Mouse (Mus musculus) left cerebral cortex, adult 2 months (tissue): ENCODE results near the gene Cnnm2. TPM values are rescaled to one million over a fixed set of nuclear protein-coding genes. Genes with fewer than 3 reads are reported as not detected.

Experiments
- DNase-seq, 2 experiments: peaks; one replicate each; pipeline ENCODE4 v3.0.0; 2021 to 2022; ENCODE audit warnings: low spot score in 2 of 2, mixed read lengths in 1 of 2; ENCODE audit errors: extremely low spot score in 1 of 2
- H3K27ac ChIP-seq: fragments of 200-600 bp; 2 replicates; pipeline ENCODE4 v1.8.1; 2022
- H3K4me3 ChIP-seq: fragments of 200-600 bp; 2 replicates; pipeline ENCODE4 v1.8.1; 2022
- CTCF ChIP-seq: fragments of 200-600 bp; IDR thresholded peaks from 2 replicates; pipeline ENCODE4 v1.8.1; 2022; ENCODE audit warnings: antibody characterized with exemption, mild to moderate bottlenecking, moderate library complexity
- intact Hi-C: fragments of 180-260 bp; cut with DNase I; formaldehyde crosslinking; loops from one replicate; pipeline ENCODE4 v1.15.1; 2025
- total RNA-seq, 2 experiments: library from RNA; stranded (reverse); gene quantifications; 2 replicates each; pipeline ENCODE4 v1.2.3; 2021

Cnnm2 gene
- total RNA-seq, 2 experiments from 2014 or later: 35.7 to 37.3 TPM

DNA sequence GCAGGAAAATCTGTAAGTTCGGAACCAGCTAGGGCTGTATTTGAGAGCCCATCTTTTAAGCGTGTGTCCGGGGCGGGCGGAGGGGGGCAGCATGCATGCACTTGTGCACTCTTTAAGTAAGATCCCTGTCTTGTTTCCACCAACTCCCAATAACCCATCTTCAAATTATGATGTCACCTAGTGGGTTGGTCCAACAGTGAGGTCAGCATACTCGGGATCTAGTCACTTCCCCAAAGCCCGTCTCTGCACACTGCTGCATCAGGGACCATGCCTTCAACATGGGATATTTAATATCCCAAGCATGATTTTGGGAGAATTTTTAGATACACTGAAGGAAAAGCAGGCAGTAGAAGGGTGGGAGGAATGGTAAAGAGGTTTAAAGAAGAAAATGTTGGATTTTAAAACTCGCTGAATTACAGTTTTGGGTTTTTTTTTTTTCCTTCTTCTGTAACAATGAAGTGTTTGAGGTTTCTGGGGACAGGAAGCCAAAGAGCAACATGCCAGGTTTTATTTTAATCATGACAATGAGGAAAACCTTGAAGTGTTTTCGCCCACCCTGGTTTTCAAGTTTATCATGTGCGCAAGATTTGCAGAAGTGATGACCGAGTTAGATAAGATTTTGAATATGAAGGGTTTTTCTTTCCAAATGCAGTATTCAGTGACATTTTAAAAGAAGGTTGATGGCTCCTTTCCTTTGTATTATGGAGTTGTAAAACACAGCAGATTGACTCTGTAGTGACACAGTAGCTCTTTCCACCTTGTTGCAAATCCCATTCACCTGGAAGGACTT, 76.1 kb downstream of the Cnnm2 start:
- no peak for TF ChIP-seq CTCF
- intact Hi-C loops: no loop called here
- DNase-seq: no peak
- Histone ChIP-seq H3K27ac (no peak overlapping the region), H3K4me3 (no peak overlapping the region)

DNA sequence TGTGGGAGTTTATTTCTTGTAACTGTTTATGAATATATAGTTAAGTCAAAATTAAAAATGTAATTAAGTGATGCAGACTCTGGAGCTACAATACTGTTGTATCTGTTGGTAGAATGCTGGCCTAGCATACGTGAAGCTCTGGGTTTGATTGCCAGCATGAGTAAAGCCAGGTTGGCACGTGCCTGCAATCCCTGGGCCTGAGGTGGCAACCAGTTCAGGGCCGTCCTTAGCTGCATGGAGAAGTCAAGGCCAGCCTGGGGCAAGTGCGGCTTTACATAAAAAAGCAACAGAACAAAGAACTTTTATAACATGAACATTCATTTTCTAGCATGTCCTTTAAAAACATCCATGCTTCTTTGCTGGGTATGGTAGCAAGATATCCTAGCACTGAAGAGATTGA, 79.6 kb downstream of the Cnnm2 start:
- DNase-seq: no peak
- intact Hi-C loops: no loop called here
- H3K4me3 ChIP-seq: no peak overlapping the region
- no peak for TF ChIP-seq CTCF
- H3K27ac ChIP-seq: no peak overlapping the region

DNA sequence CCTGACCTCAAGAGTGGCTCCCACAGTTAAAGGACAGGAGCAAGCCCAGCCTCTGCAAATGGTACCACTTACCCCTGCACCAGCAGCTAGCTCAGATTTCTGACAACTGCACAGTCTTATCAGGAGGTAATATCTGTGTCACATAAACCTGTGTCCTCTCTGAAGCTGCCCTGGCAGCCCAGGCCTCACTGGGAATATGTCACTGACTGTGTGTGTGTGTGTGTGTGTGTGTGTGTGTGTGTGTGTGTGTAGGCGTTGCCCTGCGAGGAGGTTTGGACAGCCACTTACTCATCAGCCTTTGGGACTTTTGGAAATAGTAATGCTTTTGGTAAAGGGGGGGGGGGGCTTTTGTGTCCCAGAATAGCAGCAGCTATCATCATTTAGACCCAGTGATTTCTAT, 81.6 kb downstream of the Cnnm2 start:
- H3K4me3 ChIP-seq: no peak overlapping the region
- H3K27ac ChIP-seq: no peak overlapping the region
- no peak for TF ChIP-seq CTCF
- no peak for DNase-seq
- intact Hi-C loops: no loop called here

DNA sequence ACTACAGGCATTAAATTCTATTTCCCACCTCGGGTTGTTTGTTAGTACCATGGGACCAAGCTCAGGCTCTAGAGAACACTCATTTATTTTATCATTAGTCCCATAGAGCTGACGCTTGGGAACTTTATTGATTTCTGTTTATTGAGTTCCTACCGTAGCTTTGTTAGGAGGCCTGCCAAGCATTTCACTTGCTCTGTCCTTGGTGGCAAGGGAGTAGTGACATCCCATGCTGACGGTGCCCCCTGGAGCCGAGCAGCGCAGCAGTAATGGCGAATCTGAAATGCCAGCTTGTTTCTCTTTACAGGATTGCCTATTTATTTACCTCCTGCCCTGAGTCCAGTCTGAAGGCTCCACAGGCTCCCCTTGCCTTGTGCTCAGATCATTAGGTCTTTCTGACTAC, 84.7 kb downstream of the Cnnm2 start:
- Histone ChIP-seq H3K27ac (no peak overlapping the region), H3K4me3 (no peak overlapping the region)
- TF ChIP-seq CTCF: no peak
- intact Hi-C loops: no loop called here
- DNase-seq: no peak

DNA sequence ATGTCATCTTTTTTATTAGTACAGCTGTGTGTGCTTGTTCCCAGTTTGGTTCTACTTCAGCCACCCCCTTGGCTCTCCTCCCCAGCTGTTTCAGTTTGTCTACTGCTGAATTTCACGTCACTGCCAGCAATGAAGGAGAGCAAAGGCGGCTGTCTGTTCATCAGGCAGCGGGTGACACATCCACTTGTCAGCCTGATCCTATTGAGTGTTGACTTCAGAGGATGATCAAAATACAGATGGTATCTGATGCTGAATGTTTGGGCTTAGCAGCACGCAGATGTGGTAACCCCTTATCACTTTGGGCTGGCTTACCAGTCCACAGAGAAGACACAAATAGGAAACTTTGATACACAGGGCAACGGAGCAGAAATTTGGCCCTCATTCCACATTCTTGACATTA, 85.1 kb downstream of the Cnnm2 start:
- H3K27ac ChIP-seq: no peak overlapping the region
- DNase-seq: no peak
- TF ChIP-seq CTCF: no peak
- intact Hi-C loops: no loop called here
- H3K4me3 ChIP-seq: no peak overlapping the region

DNA sequence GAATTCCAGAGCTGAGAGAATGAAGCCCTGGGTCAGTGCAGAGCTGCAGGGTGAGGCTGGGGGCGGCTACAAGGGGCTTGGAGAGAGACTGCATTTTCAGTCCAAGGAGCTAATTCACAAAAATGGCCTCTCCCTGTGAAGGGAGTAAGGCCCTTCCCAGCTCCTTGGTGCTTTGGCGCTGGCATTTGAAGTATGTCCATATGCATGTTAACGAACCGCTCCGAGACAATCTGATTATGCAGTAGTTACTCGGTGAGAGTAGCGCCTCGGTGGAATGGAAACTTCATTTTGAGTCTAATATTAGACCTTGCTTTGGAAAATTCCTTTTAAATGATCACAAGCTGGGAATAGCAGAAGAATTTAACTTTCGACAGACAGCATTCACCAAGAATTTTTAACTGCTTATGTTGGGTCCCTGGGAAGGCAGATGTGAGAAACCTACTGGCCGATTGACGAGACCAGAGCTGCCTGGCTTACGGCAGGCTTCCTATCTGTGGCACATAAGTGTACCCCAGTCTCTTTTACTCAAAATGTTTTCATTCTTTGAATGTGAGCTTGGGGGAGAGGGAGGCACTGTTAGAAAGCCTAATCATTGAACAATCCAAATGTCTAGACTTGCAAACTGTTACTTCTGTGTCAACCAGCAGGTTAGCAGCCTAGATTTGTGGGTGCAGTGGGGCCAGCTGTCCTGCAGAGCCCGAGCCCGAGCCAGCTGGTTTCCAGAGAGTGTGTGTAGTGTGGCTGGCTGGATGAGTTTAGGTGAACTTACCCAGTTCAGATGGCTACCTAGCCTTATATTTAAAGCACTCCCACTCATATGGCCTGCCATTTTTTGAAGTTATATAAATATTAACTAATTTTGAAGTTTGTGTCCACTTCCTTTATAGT, 87.2 kb downstream of the Cnnm2 start:
- DNase-seq: no peak
- no peak for TF ChIP-seq CTCF
- intact Hi-C loops: no loop called here
- H3K27ac ChIP-seq: no peak overlapping the region
- no peak overlapping the region for H3K4me3 ChIP-seq

DNA sequence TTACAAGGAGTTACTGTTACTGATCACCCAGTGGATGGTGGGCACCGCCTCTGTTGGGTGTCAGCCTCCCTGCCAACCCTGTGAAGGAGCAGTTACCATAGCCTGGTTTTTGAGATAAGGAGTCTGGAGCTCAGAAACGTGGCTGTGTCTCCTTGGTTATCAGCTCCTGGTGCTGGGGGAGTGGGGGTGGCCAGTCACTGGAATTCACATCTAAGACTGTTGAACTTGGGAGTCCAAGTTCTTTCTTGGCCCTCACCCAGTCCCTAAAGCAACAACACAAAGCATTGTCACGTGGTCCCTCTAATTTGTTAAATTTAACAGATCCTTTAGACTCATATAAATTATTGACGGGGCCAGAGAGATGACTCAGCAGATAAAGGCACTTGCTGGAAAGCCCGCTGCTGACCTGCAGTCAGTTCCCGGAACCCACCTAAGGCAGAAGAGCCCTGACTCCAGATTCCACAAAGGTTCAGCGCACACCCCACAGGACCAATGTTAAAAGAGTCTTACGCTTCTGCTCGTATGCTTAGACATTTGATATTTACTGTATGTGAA, 88.1 kb downstream of the Cnnm2 start:
- H3K4me3 ChIP-seq: no peak overlapping the region
- DNase-seq: no peak
- intact Hi-C loops: no loop called here

DNA sequence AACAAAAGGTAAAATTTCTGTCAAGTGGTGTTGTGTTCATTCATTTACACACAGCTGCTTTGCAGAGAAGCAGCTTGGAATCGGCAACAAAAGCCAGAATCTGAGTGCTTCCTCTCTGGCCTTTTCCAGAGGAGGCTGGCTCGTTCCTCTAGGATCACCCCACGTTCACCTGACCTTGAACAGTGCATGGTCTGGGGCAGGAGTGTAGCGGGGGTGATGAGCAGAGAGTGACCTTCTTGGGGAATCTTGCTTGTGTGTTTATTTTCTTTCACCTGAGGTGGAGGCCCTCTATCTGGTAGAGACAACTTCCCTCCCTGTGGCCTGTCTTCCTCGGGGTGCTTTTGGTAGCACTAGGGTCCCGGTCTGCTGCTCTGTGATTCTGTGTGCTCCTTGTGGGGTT, 94.8 kb downstream of the Cnnm2 start:
- no peak overlapping the region for H3K4me3 ChIP-seq
- DNase-seq: no peak
- no peak for TF ChIP-seq CTCF
- intact Hi-C loops: no loop called here
- no peak overlapping the region for H3K27ac ChIP-seq

More for the DNA sequence above, 88.1 kb downstream of the Cnnm2 start:
- no peak for TF ChIP-seq CTCF
- H3K27ac ChIP-seq: no peak overlapping the region

DNA sequence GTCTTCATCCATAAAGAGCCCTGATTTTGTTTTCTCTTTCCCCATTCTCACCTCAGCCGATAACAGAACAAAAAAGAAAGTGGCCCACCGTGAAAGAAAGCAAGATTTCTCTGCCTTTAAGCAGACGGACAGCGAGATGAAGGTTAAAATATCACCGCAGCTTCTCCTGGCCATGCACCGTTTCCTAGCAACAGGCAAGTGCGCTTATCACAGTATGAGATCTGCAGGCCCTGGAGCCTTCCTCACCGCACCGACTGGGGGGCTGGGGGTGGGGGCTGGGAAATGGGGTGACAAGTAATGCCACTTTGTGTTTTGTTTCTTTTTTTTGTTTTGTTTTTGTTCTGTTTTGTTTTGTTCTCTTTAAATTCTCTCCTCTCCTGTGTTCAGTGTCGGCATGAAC, 95.4 kb downstream of the Cnnm2 start:
- no peak overlapping the region for H3K4me3 ChIP-seq
- TF ChIP-seq CTCF: no peak
- intact Hi-C loops: no loop called here

DNA sequence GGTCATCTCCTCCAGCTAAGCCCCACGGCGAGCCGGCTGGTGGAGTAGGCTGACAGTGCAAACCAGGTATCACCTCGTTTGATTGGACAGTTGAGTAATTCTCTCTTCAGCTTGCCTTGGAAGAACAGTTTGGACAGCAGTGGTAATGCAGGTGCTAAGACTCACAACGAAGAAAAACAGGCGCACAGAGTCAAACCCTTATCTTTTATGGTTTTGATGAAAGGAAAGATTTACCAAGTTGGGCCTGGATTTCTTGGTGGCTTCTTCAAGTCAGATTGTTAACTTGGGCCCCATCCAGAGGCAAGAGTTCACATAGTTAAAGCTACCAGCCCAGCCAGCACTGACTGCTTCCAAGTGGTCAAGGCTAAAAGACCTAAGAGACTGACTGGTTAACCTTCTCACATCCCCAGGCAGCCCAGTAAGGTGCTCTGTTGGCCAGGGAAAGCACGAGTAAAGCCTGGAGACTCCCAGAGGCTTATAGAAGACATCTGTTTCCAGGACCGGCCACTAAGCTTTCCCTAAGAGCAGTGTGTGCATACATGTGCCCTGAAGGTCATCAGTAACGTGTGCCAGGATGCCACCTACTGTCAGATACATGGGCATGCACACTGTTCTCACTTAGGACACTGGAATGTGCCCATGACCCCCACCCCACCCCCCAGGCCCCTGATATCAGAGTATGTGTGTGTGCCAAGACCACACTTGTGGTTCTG, 96.0 kb downstream of the Cnnm2 start:
- Histone ChIP-seq H3K27ac (no peak overlapping the region), H3K4me3 (no peak overlapping the region)
- peak; percentile 47 for TF ChIP-seq CTCF
- DNase-seq: no peak
- intact Hi-C loops: no loop called here

More for the DNA sequence above, 95.4 kb downstream of the Cnnm2 start:
- DNase-seq: no peak
- no peak overlapping the region for H3K27ac ChIP-seq

DNA sequence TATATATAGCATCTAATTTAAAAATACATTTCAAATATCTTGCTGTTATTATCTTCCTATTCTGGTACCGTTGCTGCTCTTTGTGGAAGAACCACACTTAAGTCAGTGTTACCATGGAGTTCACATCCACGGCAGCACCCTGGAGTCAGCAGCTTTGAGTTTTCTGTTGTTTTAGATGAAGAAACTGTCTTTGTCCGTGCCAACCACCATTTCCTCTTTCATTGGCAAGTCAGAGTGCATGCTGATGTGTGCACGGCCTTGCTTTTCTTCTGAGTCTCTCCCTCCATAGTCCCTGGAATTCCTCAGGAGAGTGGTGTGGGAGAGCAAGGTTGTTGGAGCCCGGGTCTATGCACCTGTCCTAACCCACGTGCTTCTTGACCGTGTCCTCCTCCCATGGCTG, 96.8 kb downstream of the Cnnm2 start:
- intact Hi-C loops: no loop called here
- TF ChIP-seq CTCF: no peak
- Histone ChIP-seq H3K27ac (no peak overlapping the region), H3K4me3 (no peak overlapping the region)
- no peak for DNase-seq

DNA sequence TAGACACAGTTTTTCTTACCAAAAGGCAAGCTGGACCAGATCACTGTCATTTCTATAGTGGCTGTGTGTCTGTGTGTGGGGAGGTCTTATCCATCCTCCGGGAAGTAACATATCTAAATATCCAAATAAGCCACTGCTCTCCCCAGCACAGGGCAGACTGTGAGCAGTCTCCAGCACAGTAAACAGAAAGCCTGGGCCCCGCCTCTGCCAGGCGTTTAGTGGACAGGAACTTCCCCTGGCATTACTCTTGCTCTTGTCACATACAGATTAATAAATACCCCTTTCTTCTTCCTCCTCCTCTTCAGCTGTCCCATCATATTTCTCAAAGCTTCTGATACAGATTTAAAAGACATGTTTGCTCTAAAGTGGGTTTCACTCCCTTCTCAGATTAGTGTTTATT, 101.2 kb downstream of the Cnnm2 start:
- no peak overlapping the region for H3K27ac ChIP-seq
- intact Hi-C loops: no loop called here
- H3K4me3 ChIP-seq: no peak overlapping the region
- no peak for TF ChIP-seq CTCF
- DNase-seq: no peak
